Mouse (Mus musculus): ENCODE data around the gene Acvr1b.

Gene Acvr1b

GRCm38 (mm10) chr15:101253886-101254795 lies 80.3 kb downstream of the Acvr1b start, which contains the start of gene Nr4a1:
Gene Nr4a1 (plus strand): TSS chr15:101254269.
- peak; percentile 68 to 81 for DNase-seq

GRCm38 (mm10) chr15:101255842-101256462 lies 82.1 kb downstream of the Acvr1b start:
- DNase-seq: peak in 1 of 2 experiments; percentile 51

- DNase-seq: no peak
These were observed 82.8 kb downstream of the Acvr1b start for GRCm38 (mm10) chr15:101256463-101257206.

- peak; percentile 89 to 94 for DNase-seq
These were observed 84.6 kb downstream of the Acvr1b start for GRCm38 (mm10) chr15:101258420-101258819.

- no peak for DNase-seq
These were observed 86.1 kb downstream of the Acvr1b start for GRCm38 (mm10) chr15:101259922-101260321.

- no peak for DNase-seq
These were observed 86.5 kb downstream of the Acvr1b start for GRCm38 (mm10) chr15:101260387-101260786.

GRCm38 (mm10) chr15:101260874-101261622 lies 87.2 kb downstream of the Acvr1b start:
- DNase-seq: no peak

- DNase-seq: no peak
These were observed 88.6 kb downstream of the Acvr1b start for GRCm38 (mm10) chr15:101262502-101262901.
